Mouse (Mus musculus): ENCODE results near the gene Fhod1.

DNA sequence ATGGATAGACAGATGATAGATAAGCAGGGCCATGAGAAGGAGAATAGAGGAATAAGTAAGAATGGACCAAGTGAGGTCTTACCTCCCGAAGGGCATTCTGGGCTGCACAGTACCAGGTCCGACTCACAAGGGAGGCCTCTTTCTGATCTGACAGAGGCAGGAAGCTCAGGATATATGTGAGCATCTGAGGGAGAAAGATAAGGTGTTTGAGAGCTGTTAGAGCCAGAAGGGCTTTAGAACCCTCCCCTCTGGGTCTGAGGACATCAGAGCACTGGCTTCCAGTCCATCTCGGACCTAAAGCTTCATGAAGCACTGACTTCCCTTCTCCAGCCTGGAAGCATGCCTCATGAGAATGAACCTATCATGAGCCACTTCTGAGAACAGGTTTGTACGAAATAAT is 24.6 kb downstream of the Fhod1 start:
- TF ChIP-seq CTCF (IDR thresholded peaks at IDR 0.05; ENCODE audit: control insufficient read depth, insufficient read depth, insufficient read length) (no peak), CEBPB (IDR thresholded peaks at IDR 0.05; ENCODE audit: low read depth) (no peak), MAX (IDR thresholded peaks at IDR 0.05) (no peak), USF1 (IDR thresholded peaks at IDR 0.05; ENCODE audit: low read depth) (no peak), MYOD1 (IDR thresholded peaks at IDR 0.05; ENCODE audit: control insufficient read depth, insufficient read length, low read depth) (no peak), MYOG (IDR thresholded peaks at IDR 0.05; ENCODE audit: control insufficient read depth, extremely low read depth, insufficient read length) (no peak)

All from C2C12 (cell line).